Mouse (Mus musculus) cerebellum, adult 9-10 months (tissue): ENCODE data around the gene Rac2.
A peak's percentile ranks its signal among the peaks of the same experiment; 100 is the strongest.

Experiments
- DNase-seq: peaks from one replicate; pipeline ENCODE4 v3.0.0; 2022

Rac2 gene

GRCm38 (mm10) chr15:78572658-78573397 is at the start of gene Rac2:
TSS of gene Rac2 (minus strand) at chr15:78572783.
- DNase-seq: no peak

- no peak for DNase-seq
These were observed 44.4 kb upstream of the Rac2 start for GRCm38 (mm10) chr15:78616973-78617372.

GRCm38 (mm10) chr15:78614536-78614935 is 42.0 kb upstream of the Rac2 start:
- DNase-seq: no peak

- DNase-seq: no peak
These were observed 38.3 kb upstream of the Rac2 start for GRCm38 (mm10) chr15:78610705-78611462.

- no peak for DNase-seq
These were observed 34.9 kb upstream of the Rac2 start for GRCm38 (mm10) chr15:78607463-78607862.

- DNase-seq: peak; percentile 86
These were observed 33.5 kb upstream of the Rac2 start for GRCm38 (mm10) chr15:78606059-78606458.

- no peak for DNase-seq
These were observed 32.8 kb upstream of the Rac2 start for GRCm38 (mm10) chr15:78605371-78605791.

GRCm38 (mm10) chr15:78604255-78604654 is 31.7 kb upstream of the Rac2 start:
- no peak for DNase-seq

GRCm38 (mm10) chr15:78601180-78601579 is 28.6 kb upstream of the Rac2 start:
- DNase-seq: no peak

GRCm38 (mm10) chr15:78599529-78600193 is 27.1 kb upstream of the Rac2 start:
- DNase-seq: no peak

GRCm38 (mm10) chr15:78599124-78599523 is 26.5 kb upstream of the Rac2 start:
- no peak for DNase-seq

GRCm38 (mm10) chr15:78597729-78598128 is 25.1 kb upstream of the Rac2 start:
- no peak for DNase-seq

GRCm38 (mm10) chr15:78596914-78597313 is 24.3 kb upstream of the Rac2 start, which contains the start of gene Cyth4:
TSS of gene Cyth4 (plus strand) at chr15:78597047.
- DNase-seq: no peak

GRCm38 (mm10) chr15:78596504-78596903 is 23.9 kb upstream of the Rac2 start:
- DNase-seq: no peak

GRCm38 (mm10) chr15:78595468-78595867 is 22.9 kb upstream of the Rac2 start:
- no peak for DNase-seq

- DNase-seq: no peak
These were observed 22.2 kb upstream of the Rac2 start for GRCm38 (mm10) chr15:78594831-78595230.

GRCm38 (mm10) chr15:78593896-78594425 is 21.4 kb upstream of the Rac2 start:
- DNase-seq: no peak

- no peak for DNase-seq
These were observed 19.9 kb upstream of the Rac2 start for GRCm38 (mm10) chr15:78592452-78592968.

- DNase-seq: no peak
These were observed 19.3 kb upstream of the Rac2 start for GRCm38 (mm10) chr15:78591680-78592451.

GRCm38 (mm10) chr15:78590785-78591184 is 18.2 kb upstream of the Rac2 start:
- DNase-seq: no peak

- no peak for DNase-seq
These were observed 17.4 kb upstream of the Rac2 start for GRCm38 (mm10) chr15:78589936-78590335.

GRCm38 (mm10) chr15:78588900-78589299 is 16.3 kb upstream of the Rac2 start:
- DNase-seq: no peak
